Comparison of ENCODE assay signal across 19 mouse cellular contexts in genomic region chr2:75425791-75426190, GRCm38 (mm10).
DNase-seq lines count a peak whose midpoint lies in the region; ATAC-seq lines count a peak whose summit lies in the region.
"Had no signal": no experiment of that assay in that cellular context is flagged by ENCODE, and none has a peak within 500 bp of the region (broad histone marks: within the 10 kb centered on the region; RNA-seq: fewer than 3 reads in every experiment).

No protein-coding gene starts in this region.

- H3K4me3 ChIP-seq in midbrain, embryonic 11.5 days (ENCODE audit: low read depth, low read length): no peak overlapping the region
- no peak overlapping the region for H3K4me3 ChIP-seq in midbrain, embryonic 10.5 days
- H3K4me3 ChIP-seq in hindbrain, embryonic 11.5 days (ENCODE audit: low read depth, low read length): no peak overlapping the region
- H3K4me3 ChIP-seq in midbrain, embryonic 14.5 days (replicated peaks; ENCODE audit: low read depth, low read length): no peak overlapping the region
- H3K4me3 ChIP-seq: embryonic facial prominence, embryonic 12.5 days; gastrocnemius, adult 2 months; heart, adult 2 months; limb, embryonic 13.5 days; liver, embryonic 15.5 days; stomach, embryonic 15.5 days had no signal

- H3K36me3 ChIP-seq in midbrain, embryonic 11.5 days (ENCODE audit: control insufficient read depth, insufficient read depth, low read length): no peaks in the 10 kb centered on the region
- no peaks in the 10 kb centered on the region for H3K36me3 ChIP-seq in midbrain, embryonic 10.5 days
- no peaks in the 10 kb centered on the region for H3K36me3 ChIP-seq in hindbrain, embryonic 11.5 days (ENCODE audit: control insufficient read depth, insufficient read depth, low read length)
- no peaks in the 10 kb centered on the region for H3K36me3 ChIP-seq in midbrain, embryonic 14.5 days (ENCODE audit: control insufficient read depth, insufficient read depth, low read length)
- H3K36me3 ChIP-seq: embryonic facial prominence, embryonic 12.5 days; limb, embryonic 13.5 days; liver, embryonic 15.5 days; stomach, embryonic 15.5 days had no signal

- peak; percentile 54 for DNase-seq in midbrain, embryonic 11.5 days (ENCODE audit: low spot score, missing footprints)
- no peak for DNase-seq in midbrain, embryonic 10.5 days (ENCODE audit: low spot score)
- DNase-seq in hindbrain, embryonic 11.5 days (ENCODE audit: low spot score): peak; percentile 22
- peak; percentile 56 for DNase-seq in midbrain, embryonic 14.5 days
- no peak for DNase-seq in thymus, adult 18-20 months
- DNase-seq in urinary bladder, postnatal 4 days (ENCODE audit: low spot score in 2 of 2): no peak
- DNase-seq in cerebellum, adult 11-12 months: no peak
- DNase-seq: B cell, adult 2 months; cerebellum, adult 18-20 months; gastrocnemius, adult 2 months; heart, adult 2 months; lung, postnatal 10 days; retina, postnatal 1 day; spleen, adult 18-20 months; thymus, postnatal 14 days had no signal

- H3K27me3 ChIP-seq in midbrain, embryonic 11.5 days (ENCODE audit: control insufficient read depth, insufficient read depth, low read length): no peaks in the 10 kb centered on the region
- H3K27me3 ChIP-seq in midbrain, embryonic 10.5 days (ENCODE audit: low read depth, poor library complexity, severe bottlenecking): no peaks in the 10 kb centered on the region
- no peaks in the 10 kb centered on the region for H3K27me3 ChIP-seq in hindbrain, embryonic 11.5 days (ENCODE audit: control insufficient read depth, insufficient read depth, low read length)
- H3K27me3 ChIP-seq in midbrain, embryonic 14.5 days (ENCODE audit: control insufficient read depth, insufficient read depth, low read length): no peaks in the 10 kb centered on the region
- H3K27me3 ChIP-seq: embryonic facial prominence, embryonic 12.5 days; stomach, embryonic 15.5 days had no signal

- no peak overlapping the region for H3K9ac ChIP-seq in midbrain, embryonic 11.5 days (ENCODE audit: low read length)
- H3K9ac ChIP-seq in hindbrain, embryonic 11.5 days (ENCODE audit: low read depth, low read length): no peak overlapping the region
- peak overlapping the region; percentile 16; the same call in 1 of the 2 replicates for H3K9ac ChIP-seq in midbrain, embryonic 14.5 days (replicated peaks; ENCODE audit: low read length)
- H3K9ac ChIP-seq: embryonic facial prominence, embryonic 12.5 days; limb, embryonic 13.5 days; liver, embryonic 15.5 days; stomach, embryonic 15.5 days had no signal

- WGBS in midbrain, embryonic 11.5 days: 69% methylated on average over 9 of the region's 9 CpGs
- WGBS in midbrain, embryonic 10.5 days: 77% methylated on average over 9 of the region's 9 CpGs
- 61% methylated on average over 9 of the region's 9 CpGs for WGBS in hindbrain, embryonic 11.5 days
- 28% methylated on average over 9 of the region's 9 CpGs for WGBS in midbrain, embryonic 14.5 days

- H3K9me3 ChIP-seq in midbrain, embryonic 11.5 days (ENCODE audit: control insufficient read depth, low read length): no peaks in the 10 kb centered on the region
- H3K9me3 ChIP-seq in midbrain, embryonic 10.5 days (replicated peaks): no peaks in the 10 kb centered on the region
- H3K9me3 ChIP-seq in hindbrain, embryonic 11.5 days (ENCODE audit: control insufficient read depth, low read length): no peaks in the 10 kb centered on the region
- no peaks in the 10 kb centered on the region for H3K9me3 ChIP-seq in midbrain, embryonic 14.5 days (ENCODE audit: control insufficient read depth, low read length)
- H3K9me3 ChIP-seq: embryonic facial prominence, embryonic 12.5 days; limb, embryonic 13.5 days; liver, embryonic 15.5 days; stomach, embryonic 15.5 days had no signal

- H3K4me1 ChIP-seq in midbrain, embryonic 11.5 days (ENCODE audit: control insufficient read depth, insufficient read depth, low read length): peaks cover 7% of the 10 kb centered on the region; the same call in 1 of the 2 replicates
- peaks cover 31% of the 10 kb centered on the region for H3K4me1 ChIP-seq in midbrain, embryonic 10.5 days
- peaks cover 3% of the 10 kb centered on the region; the same call in 1 of the 2 replicates for H3K4me1 ChIP-seq in hindbrain, embryonic 11.5 days (replicated peaks; ENCODE audit: control insufficient read depth, insufficient read depth, low read length)
- peaks cover 34% of the 10 kb centered on the region for H3K4me1 ChIP-seq in midbrain, embryonic 14.5 days (ENCODE audit: control insufficient read depth, insufficient read depth, low read length)
- H3K4me1 ChIP-seq: liver, embryonic 15.5 days; stomach, embryonic 15.5 days had no signal

- H3K27ac ChIP-seq in midbrain, embryonic 11.5 days (ENCODE audit: low read depth, low read length): peak overlapping the region; percentile 7
- H3K27ac ChIP-seq in midbrain, embryonic 10.5 days (replicated peaks): no peak overlapping the region; the same call in 1 of the 2 replicates
- H3K27ac ChIP-seq in hindbrain, embryonic 11.5 days (ENCODE audit: low read depth, low read length): peak overlapping the region; percentile 82
- peak overlapping the region; percentile 86 for H3K27ac ChIP-seq in midbrain, embryonic 14.5 days (replicated peaks; ENCODE audit: low read depth, low read length)
- H3K27ac ChIP-seq: embryonic facial prominence, embryonic 12.5 days; gastrocnemius, adult 2 months; heart, adult 2 months; limb, embryonic 13.5 days; liver, embryonic 15.5 days; stomach, embryonic 15.5 days had no signal

- ATAC-seq in midbrain, embryonic 11.5 days (ENCODE audit: low FRiP score): no peak
- ATAC-seq in hindbrain, embryonic 11.5 days (ENCODE audit: low FRiP score): no peak; the same call in 1 of the 2 replicates
- ATAC-seq in midbrain, embryonic 14.5 days (ENCODE audit: low FRiP score, low TSS enrichment): no peak

- no peak overlapping the region for H3K4me2 ChIP-seq in midbrain, embryonic 11.5 days
- H3K4me2 ChIP-seq in hindbrain, embryonic 11.5 days (replicated peaks; ENCODE audit: low read depth, low read length): no peak overlapping the region
- H3K4me2 ChIP-seq in midbrain, embryonic 14.5 days (ENCODE audit: low read length): peak overlapping the region; percentile 25
- H3K4me2 ChIP-seq: embryonic facial prominence, embryonic 12.5 days; limb, embryonic 13.5 days; liver, embryonic 15.5 days; stomach, embryonic 15.5 days had no signal

Comparison
In these comparisons a context has a peak if more than half of its experiments do, and no peak if none do; other contexts are left out.
1. DNase-seq: peak in midbrain, embryonic 11.5 days (single experiment), hindbrain, embryonic 11.5 days (single experiment) and midbrain, embryonic 14.5 days (single experiment); none in midbrain, embryonic 10.5 days (single experiment), thymus, adult 18-20 months (0 of 2), urinary bladder, postnatal 4 days (0 of 2) and cerebellum, adult 11-12 months (single experiment).